Mouse (Mus musculus): Measurements from ENCODE around the gene Ylpm1. TPM values are rescaled to one million over a fixed set of nuclear protein-coding genes. Genes with fewer than 3 reads are reported as not detected.

Ylpm1 gene
- 33.6 TPM for polyA plus RNA-seq (2014; fragmentation: Illumina TruSeq; extraction: RNeasy Lipid Tissue Mini Kit (QIAGEN cat#74804); ENCODE audit: low read depth, low replicate concordance)

DNA sequence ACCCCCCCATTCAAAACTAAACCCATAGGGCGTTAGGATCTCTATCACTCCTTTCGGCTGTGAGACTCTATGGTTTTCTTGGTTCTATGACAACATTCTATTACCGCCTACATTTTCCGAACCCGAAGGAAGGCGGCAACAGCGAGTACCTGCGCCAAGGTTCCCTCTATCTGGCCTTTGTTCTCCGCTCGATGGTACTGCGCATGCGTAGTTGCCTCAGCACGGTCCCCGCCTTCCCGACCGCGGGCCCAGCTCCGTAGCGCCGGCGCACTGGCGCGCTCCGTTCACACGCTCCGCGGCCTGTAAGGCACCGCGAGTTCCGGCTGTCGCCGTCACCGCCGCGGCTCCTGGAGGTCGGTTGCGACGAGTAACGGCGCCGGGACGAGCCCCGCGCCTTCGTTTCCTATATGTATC lies at the start of gene Ylpm1:
Gene Ylpm1 (plus strand): TSS at position 239 of the 414 bp plus-strand sequence.

DNA sequence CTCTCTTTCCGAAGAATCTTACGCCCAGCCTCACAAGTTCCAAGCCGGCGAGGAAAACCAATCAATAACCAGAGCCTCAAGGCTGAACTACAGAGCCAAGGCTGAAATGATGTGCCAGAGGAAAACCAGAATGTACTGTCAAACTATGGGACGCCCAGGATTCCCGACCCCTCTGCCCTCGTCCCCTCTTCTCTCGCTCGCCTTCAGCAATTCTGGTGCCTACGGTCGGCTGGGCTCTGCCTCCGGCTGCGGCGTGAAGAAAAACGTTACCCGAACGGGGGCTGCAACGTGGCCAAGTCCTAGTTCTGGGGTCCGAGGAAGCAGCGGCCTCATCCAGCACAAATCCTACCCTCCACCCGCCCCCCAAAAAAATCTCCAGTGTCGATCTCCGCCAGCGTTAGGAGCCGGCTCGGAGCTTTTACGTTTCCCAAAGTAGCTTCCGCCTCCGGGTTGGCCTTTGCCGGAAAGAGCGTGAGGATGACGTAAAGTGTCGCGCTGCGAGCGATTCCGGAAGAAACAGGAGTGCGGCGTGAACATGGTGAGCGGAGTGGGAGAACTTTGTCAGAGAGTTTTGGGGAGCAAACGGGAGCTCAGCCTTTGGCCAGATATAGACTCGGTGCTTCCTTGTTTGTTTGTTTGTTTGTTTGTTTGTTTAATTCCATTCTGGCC lies 25.6 kb upstream of the Ylpm1 start, which contains the start of the genes Fcf1 and Arel1:
Gene Fcf1 (plus strand): TSS at position 470 of the 669 bp plus-strand sequence.
Gene Arel1 (minus strand): TSS at position 473 of the 669 bp plus-strand sequence.

DNA sequence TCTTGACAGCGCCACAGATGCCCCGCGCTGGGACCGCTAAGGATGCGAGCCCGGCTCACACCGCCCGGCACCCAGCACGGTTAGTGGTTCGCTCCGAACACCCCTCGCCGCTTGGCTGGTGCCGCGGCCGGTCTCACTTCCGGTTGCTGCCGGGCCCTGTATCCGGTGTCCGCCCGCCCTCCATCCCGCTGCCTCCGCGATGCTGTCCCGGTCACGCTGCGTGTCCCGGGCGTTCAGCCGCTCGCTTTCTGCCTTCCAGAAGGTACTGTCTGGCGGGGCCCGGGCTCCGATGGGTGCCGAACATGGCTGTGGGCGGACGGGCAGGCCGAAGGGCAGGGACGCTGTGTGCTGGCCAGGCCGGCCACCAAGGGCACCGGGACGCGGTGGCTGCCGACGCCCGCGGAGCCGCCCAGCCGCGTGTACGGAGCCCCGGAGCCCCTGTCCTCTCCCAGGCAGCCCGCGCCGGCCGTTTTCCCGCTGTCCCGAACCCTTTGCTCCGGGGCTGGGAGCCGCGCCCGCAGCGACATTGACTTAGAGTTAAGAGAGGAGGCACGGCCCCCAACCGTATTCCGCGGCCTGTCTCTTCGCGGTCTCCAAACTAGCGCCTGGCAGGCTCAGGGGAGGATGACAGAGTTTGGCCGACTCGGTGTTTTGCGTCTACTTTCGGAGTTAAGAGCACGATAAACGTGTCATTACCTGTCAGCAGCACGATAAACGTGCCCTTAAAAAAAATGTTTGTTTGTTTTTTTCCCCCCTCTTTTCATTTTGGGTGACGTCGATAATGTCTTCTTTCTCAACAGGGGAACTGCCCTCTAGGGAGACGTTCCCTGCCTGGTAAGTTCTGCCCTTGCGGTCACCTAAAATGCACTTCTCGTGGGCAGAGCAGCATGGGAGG lies 114.8 kb downstream of the Ylpm1 start, which contains the start of the genes Prox2 and Dlst:
Gene Prox2 (minus strand): TSS at position 62 of the 895 bp plus-strand sequence.
Gene Dlst (plus strand): TSS at position 136 of the 895 bp plus-strand sequence.

Other genes with a start within 250 kb of the Ylpm1 start
- gene Npc2, start 223.2 kb upstream of the Ylpm1 start, polyA plus RNA-seq (2014; fragmentation: Illumina TruSeq; extraction: RNeasy Lipid Tissue Mini Kit (QIAGEN cat#74804); ENCODE audit: low read depth, low replicate concordance): 18.1 TPM
- 170 TPM for gene Isca2, start 223.1 kb upstream of the Ylpm1 start, polyA plus RNA-seq (2014; fragmentation: Illumina TruSeq; extraction: RNeasy Lipid Tissue Mini Kit (QIAGEN cat#74804); ENCODE audit: low read depth, low replicate concordance)
- not detected for gene Ltbp2, start 119.8 kb upstream of the Ylpm1 start, polyA plus RNA-seq (2014; fragmentation: Illumina TruSeq; extraction: RNeasy Lipid Tissue Mini Kit (QIAGEN cat#74804); ENCODE audit: low read depth, low replicate concordance)
- 121 TPM for gene Fcf1, start 25.4 kb upstream of the Ylpm1 start, polyA plus RNA-seq (2014; fragmentation: Illumina TruSeq; extraction: RNeasy Lipid Tissue Mini Kit (QIAGEN cat#74804); ENCODE audit: low read depth, low replicate concordance)
- gene Arel1, start 25.4 kb upstream of the Ylpm1 start, polyA plus RNA-seq (2014; fragmentation: Illumina TruSeq; extraction: RNeasy Lipid Tissue Mini Kit (QIAGEN cat#74804); ENCODE audit: low read depth, low replicate concordance): 11.5 TPM
- 1.5 TPM for gene Prox2, start 114.4 kb downstream of the Ylpm1 start, polyA plus RNA-seq (2014; fragmentation: Illumina TruSeq; extraction: RNeasy Lipid Tissue Mini Kit (QIAGEN cat#74804); ENCODE audit: low read depth, low replicate concordance)
- gene Dlst, start 114.5 kb downstream of the Ylpm1 start, polyA plus RNA-seq (2014; fragmentation: Illumina TruSeq; extraction: RNeasy Lipid Tissue Mini Kit (QIAGEN cat#74804); ENCODE audit: low read depth, low replicate concordance): 373 TPM
- gene Rps6kl1, start 154.9 kb downstream of the Ylpm1 start, polyA plus RNA-seq (2014; fragmentation: Illumina TruSeq; extraction: RNeasy Lipid Tissue Mini Kit (QIAGEN cat#74804); ENCODE audit: low read depth, low replicate concordance): not detected
- gene Pgf, start 181.5 kb downstream of the Ylpm1 start, polyA plus RNA-seq (2014; fragmentation: Illumina TruSeq; extraction: RNeasy Lipid Tissue Mini Kit (QIAGEN cat#74804); ENCODE audit: low read depth, low replicate concordance): not detected
- gene Eif2b2, start 223.2 kb downstream of the Ylpm1 start, polyA plus RNA-seq (2014; fragmentation: Illumina TruSeq; extraction: RNeasy Lipid Tissue Mini Kit (QIAGEN cat#74804); ENCODE audit: low read depth, low replicate concordance): 3.2 TPM